Mouse (Mus musculus) cortical plate, adult 2 months (tissue): ENCODE results near the gene Slc30a2.
"Not testable (repeated sequence)": the region's sequence is repeated elsewhere in the genome, so short reads cannot be mapped to it uniquely, and the experiment has no call there.

Experiments
- CTCF ChIP-seq: fragments of 200-500 bp; IDR thresholded peaks from 2 replicates; pipeline ENCODE4 v1.5.1; 2011; ENCODE audit warnings: mild to moderate bottlenecking, control low read depth, low read length; ENCODE audit not compliant: insufficient read depth; ENCODE audit errors: extremely low read depth
- POLR2A ChIP-seq: fragments of 200-500 bp; IDR thresholded peaks from 2 replicates; pipeline ENCODE4 v1.6.1; 2011; ENCODE audit warnings: mild to moderate bottlenecking, low read length, control low read depth; ENCODE audit not compliant: insufficient read depth; ENCODE audit errors: extremely low read depth

- TF ChIP-seq CTCF, POLR2A: not testable (repeated sequence)
Measured at GRCm38 (mm10) chr4:134383750-134384149, 40.8 kb downstream of the Slc30a2 start, which contains the start of gene Extl1.
